Mouse (Mus musculus) olfactory bulb, adult 2 months (tissue): ENCODE measurements around the gene Mrpl21. TPM values are rescaled to one million over a fixed set of nuclear protein-coding genes. Genes with fewer than 3 reads are reported as not detected.

Source experiments
- H3K27ac ChIP-seq: fragments of 200-500 bp; 2 replicates; pipeline ENCODE4 v1.5.1; 2012; ENCODE audit warnings: low read depth, low read length; ENCODE audit not compliant: insufficient read depth
- H3K4me1 ChIP-seq: fragments of 200-500 bp; 2 replicates; pipeline ENCODE4 v1.6.1; 2012; ENCODE audit warnings: low read length; ENCODE audit not compliant: control insufficient read depth, insufficient read depth
- H3K4me3 ChIP-seq: fragments of 200-500 bp; 2 replicates; pipeline ENCODE4 v1.5.1; 2012; ENCODE audit warnings: mild to moderate bottlenecking, low read depth, low read length, moderate library complexity; ENCODE audit not compliant: insufficient read depth
- CTCF ChIP-seq: fragments of 200-500 bp; IDR thresholded peaks from 2 replicates; pipeline ENCODE4 v1.5.1; 2012; ENCODE audit warnings: low read depth, mild to moderate bottlenecking, low read length, moderate library complexity; ENCODE audit not compliant: insufficient read depth
- POLR2A ChIP-seq: fragments of 200-500 bp; IDR thresholded peaks from 2 replicates; pipeline ENCODE4 v1.6.1; 2012; ENCODE audit warnings: mild to moderate bottlenecking, low read depth, low read length, moderate library complexity; ENCODE audit not compliant: insufficient read depth
- WGBS: fragments of 180-500 bp; shearing (Covaris S2); methylation state at CpG from one replicate; pipeline ENCODE4 v1.1.7; 2018; 5-methylcytosine and 5-hydroxymethylcytosine counted together
- polyA plus RNA-seq: library from polyadenylated mRNA; stranded (reverse); fragments of >200 nt; gene quantifications from 2 replicates; pipeline ENCODE4 v1.2.4, GENCODE M21; 2012; ENCODE audit warnings: low replicate concordance; ENCODE audit not compliant: missing spikeins, insufficient read depth, insufficient read length

The Mrpl21 gene
- polyA plus RNA-seq = not detected in 2 replicates

DNA sequence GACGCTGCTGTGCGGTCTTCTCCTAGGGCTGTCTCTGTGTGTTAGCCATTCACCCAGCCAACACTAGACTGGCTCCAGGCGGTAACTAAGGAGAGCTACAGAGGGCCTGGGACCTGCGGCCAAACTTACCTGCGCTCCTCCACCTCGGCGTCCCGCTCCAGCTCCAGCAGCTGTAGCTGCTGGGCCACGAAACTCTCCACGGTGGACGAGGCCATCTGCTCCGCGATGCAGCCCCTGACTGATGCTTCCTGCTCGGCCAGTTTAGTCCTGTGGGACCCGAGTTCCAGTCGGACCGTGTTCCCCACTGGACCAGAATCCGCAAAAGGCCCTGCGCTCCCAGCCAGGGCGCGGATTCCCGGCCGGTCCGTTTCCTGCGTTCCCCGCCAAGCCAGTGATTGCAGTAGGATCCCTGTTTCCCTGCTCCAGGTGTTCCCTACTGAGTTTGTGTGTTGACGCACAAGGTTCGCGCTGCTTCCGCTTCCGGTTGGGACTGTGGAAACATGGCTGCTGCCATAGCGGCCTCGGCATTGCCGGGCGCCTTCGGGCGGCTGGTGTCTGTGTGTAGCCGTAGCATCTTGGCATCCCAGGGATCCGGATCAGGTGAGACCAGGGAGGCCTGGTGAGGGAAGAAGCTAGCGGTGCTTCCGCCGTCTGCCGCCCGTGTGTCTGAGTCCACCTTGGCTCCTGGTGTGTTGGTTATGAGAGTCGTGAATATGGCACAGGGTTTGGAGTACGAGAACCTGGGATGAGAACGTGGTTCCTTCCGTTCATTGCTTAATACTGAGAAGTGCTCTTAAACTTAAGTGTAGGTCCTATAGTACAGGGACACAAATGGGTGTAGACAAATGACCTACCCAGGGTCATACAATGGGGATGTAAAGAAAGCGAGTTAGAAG lies at the start of gene Mrpl21, which contains the start of gene Ighmbp2:
Gene Mrpl21 (plus strand): TSS at position 330 of the 896 bp plus-strand sequence.
Gene Ighmbp2 (minus strand): TSS at position 446 of the 896 bp plus-strand sequence.
- Histone ChIP-seq H3K4me3 (peak within 1 kb of the TSS; percentile 87), H3K4me1 (peaks cover 4% of the 10 kb centered on the region; the same call in 1 of the 2 replicates), H3K27ac (peak within 1 kb of the TSS; percentile 34; the same call in 1 of the 2 replicates)
- WGBS = under 1% methylated on average over 49 of the region's 49 CpGs
- peak; percentile 65 for TF ChIP-seq POLR2A
- no peak for TF ChIP-seq CTCF

- no peak for TF ChIP-seq CTCF
- no peak for TF ChIP-seq POLR2A
- no peak overlapping the region for H3K27ac ChIP-seq
- 92% methylated on average over 8 of the region's 8 CpGs for WGBS
- no peak overlapping the region for H3K4me3 ChIP-seq
- H3K4me1 ChIP-seq = no peaks in the 10 kb centered on the region
These were observed 22.7 kb upstream of the Mrpl21 start for GRCm38 (mm10) chr19:3260016-3260415.

GRCm38 (mm10) chr19:3260591-3260990 lies 22.1 kb upstream of the Mrpl21 start:
- TF ChIP-seq CTCF (no peak), POLR2A (no peak)
- Histone ChIP-seq H3K4me3 (no peak overlapping the region), H3K4me1 (no peaks in the 10 kb centered on the region), H3K27ac (no peak overlapping the region)
- WGBS = 89% methylated on average over 3 of the region's 3 CpGs

- TF ChIP-seq CTCF = no peak
- no peak for TF ChIP-seq POLR2A
- 95% methylated on average over 7 of the region's 7 CpGs for WGBS
- Histone ChIP-seq H3K27ac (no peak overlapping the region), H3K4me3 (no peak overlapping the region), H3K4me1 (no peaks in the 10 kb centered on the region)
These were observed 21.4 kb upstream of the Mrpl21 start for GRCm38 (mm10) chr19:3261336-3261735.

DNA sequence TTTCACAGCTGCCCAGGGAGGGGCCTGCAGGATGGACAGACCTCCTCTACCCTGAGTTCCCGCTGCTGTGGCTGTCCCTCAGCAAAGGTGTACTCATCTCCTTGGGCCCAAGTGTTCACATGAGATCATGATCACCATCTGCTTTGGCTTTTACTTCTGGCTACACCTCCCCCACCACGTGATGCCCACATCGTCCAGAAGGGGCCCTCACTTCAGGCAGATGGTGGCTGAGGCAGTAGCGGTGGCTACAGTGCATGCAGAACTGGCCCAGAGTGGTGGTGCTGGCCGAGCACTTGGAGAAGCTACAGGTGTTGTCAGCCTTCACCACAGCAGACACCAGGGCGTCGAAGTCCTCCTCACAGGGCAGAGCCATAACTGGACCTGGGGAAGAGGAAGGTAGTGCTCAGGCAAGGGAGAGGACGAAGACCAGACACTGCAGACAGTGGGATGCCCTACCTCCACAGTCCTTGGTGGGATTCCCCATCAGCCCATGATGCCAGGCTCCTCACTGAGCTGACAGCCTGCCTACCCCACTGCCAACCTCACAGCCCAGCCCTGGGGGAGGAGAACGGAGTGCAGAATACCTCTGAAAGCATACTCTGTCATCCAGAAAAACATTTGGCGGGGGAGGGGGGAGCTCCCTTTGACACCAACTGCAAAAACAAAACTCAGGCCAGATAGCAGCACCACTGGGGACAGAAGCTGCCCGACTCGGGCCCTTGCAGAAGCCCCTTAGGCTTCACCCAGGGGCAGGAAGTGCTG lies 20.8 kb upstream of the Mrpl21 start:
- Histone ChIP-seq H3K27ac (no peak overlapping the region), H3K4me1 (no peaks in the 10 kb centered on the region), H3K4me3 (no peak overlapping the region)
- TF ChIP-seq POLR2A (no peak), CTCF (no peak)
- 86% methylated on average over 12 of the region's 12 CpGs for WGBS

GRCm38 (mm10) chr19:3264348-3264747 lies 18.4 kb upstream of the Mrpl21 start:
- no peaks in the 10 kb centered on the region for H3K4me1 ChIP-seq
- no peak overlapping the region for H3K27ac ChIP-seq
- H3K4me3 ChIP-seq = no peak overlapping the region
- WGBS = 94% methylated on average over 6 of the region's 6 CpGs
- TF ChIP-seq POLR2A (no peak), CTCF (no peak)

DNA sequence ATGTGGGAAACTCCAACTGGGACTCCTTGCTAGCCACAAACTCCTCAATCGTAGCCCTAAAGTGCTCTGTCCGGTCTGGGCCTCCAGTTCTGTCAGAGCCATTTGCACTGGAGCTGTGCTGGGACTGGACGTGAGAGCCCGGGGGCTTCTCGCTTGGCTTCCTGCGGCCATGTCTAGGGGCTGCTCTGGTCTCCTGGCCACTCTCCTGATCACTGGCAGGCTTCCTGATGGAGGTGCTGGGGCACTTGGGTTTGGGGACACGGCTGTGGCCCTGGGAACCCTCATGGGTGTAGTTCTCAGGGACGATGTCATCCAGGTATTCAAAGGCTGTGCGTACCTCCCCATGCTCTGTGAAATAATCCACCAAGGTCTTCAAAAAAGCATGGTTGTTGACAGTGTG lies 17.5 kb upstream of the Mrpl21 start:
- TF ChIP-seq POLR2A (no peak), CTCF (no peak)
- H3K27ac ChIP-seq = no peak overlapping the region
- no peak overlapping the region for H3K4me3 ChIP-seq
- WGBS = 97% methylated on average over 9 of the region's 9 CpGs
- H3K4me1 ChIP-seq = no peaks in the 10 kb centered on the region

DNA sequence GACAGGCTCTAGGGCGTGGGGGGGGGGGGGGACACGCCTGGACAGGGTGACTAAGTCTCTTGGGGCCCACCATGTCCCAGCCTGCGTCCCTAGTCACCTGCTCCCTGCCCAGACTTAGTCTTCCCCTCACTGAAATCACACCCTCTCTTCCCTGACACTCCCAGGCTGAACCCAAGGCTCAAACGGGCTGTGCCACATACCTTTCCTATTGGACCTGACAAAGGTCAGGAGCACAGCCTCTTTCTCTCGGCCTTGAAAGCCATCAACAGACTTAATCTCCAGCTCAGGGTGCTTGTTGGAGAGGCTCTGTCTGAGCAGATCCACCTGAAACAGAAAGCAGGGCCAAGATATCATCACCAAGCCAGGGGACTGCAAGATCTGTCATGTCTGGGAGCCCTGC lies 16.6 kb upstream of the Mrpl21 start:
- TF ChIP-seq POLR2A = no peak
- TF ChIP-seq CTCF = no peak
- 87% methylated on average over 5 of the region's 5 CpGs for WGBS

GRCm38 (mm10) chr19:3266676-3267075 lies 16.0 kb upstream of the Mrpl21 start:
- 97% methylated on average over 4 of the region's 4 CpGs for WGBS
- H3K4me1 ChIP-seq = no peaks in the 10 kb centered on the region
- H3K4me3 ChIP-seq = no peak overlapping the region
- TF ChIP-seq POLR2A = no peak
- TF ChIP-seq CTCF = no peak
- H3K27ac ChIP-seq = no peak overlapping the region

More for the DNA sequence above, 16.6 kb upstream of the Mrpl21 start:
- Histone ChIP-seq H3K4me3 (no peak overlapping the region), H3K4me1 (no peaks in the 10 kb centered on the region), H3K27ac (no peak overlapping the region)

DNA sequence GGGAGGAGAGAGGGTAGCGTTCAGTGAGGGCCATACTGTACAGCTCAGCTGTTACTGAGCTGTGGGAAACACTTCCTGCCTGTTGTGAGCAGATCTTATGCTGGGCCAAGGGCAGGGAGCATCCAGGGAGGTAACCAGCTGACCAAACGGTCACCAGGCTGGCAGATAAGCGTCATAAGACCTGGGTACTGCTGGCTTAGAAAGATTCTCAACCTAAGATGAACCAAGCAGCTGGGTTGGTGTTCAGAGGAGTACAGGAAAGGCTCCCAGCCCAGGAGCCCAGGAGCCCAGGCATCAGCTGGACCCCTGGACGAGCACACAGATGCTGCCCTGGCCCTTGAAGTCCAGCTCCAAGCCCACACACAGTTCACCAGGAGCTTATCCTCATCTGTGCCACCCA lies 15.4 kb upstream of the Mrpl21 start:
- H3K4me1 ChIP-seq = no peaks in the 10 kb centered on the region
- no peak overlapping the region for H3K27ac ChIP-seq
- H3K4me3 ChIP-seq = no peak overlapping the region
- TF ChIP-seq POLR2A (no peak), CTCF (no peak)
- WGBS = 90% methylated on average over 4 of the region's 4 CpGs
